Mouse (Mus musculus) fat pad, adult 2 months (tissue): ENCODE measurements around the gene Fstl1.

Experiments used
- DNase-seq: peaks from one replicate; pipeline ENCODE4 v3.0.0-alpha.2; 2011; ENCODE audit warnings: low read depth, low spot score; ENCODE audit errors: extremely low read depth

Fstl1 gene

GRCm38 (mm10) chr16:37776860-37777651 lies at the start of gene Fstl1:
Fstl1 (plus strand) TSS chr16:37776873.
- DNase-seq = no peak

- DNase-seq = peak; percentile 28
These were observed 48.0 kb upstream of the Fstl1 start for GRCm38 (mm10) chr16:37728674-37729073.

- DNase-seq = no peak
These were observed 47.1 kb upstream of the Fstl1 start for GRCm38 (mm10) chr16:37729381-37730150.

- no peak for DNase-seq
These were observed 46.3 kb upstream of the Fstl1 start for GRCm38 (mm10) chr16:37730293-37730835.

GRCm38 (mm10) chr16:37731431-37731830 lies 45.2 kb upstream of the Fstl1 start:
- DNase-seq = no peak

GRCm38 (mm10) chr16:37732023-37732761 lies 44.5 kb upstream of the Fstl1 start:
- DNase-seq = no peak

GRCm38 (mm10) chr16:37740076-37740475 lies 36.6 kb upstream of the Fstl1 start:
- DNase-seq = no peak

GRCm38 (mm10) chr16:37742266-37742665 lies 34.4 kb upstream of the Fstl1 start:
- DNase-seq = no peak

GRCm38 (mm10) chr16:37752876-37753275 lies 23.8 kb upstream of the Fstl1 start:
- DNase-seq = no peak

- DNase-seq = no peak
These were observed 22.9 kb upstream of the Fstl1 start for GRCm38 (mm10) chr16:37753809-37754208.

GRCm38 (mm10) chr16:37754483-37754882 lies 22.2 kb upstream of the Fstl1 start:
- DNase-seq = no peak

- no peak for DNase-seq
These were observed 19.4 kb upstream of the Fstl1 start for GRCm38 (mm10) chr16:37757223-37757622.

GRCm38 (mm10) chr16:37763797-37764196 lies 12.9 kb upstream of the Fstl1 start:
- no peak for DNase-seq

GRCm38 (mm10) chr16:37776166-37776859 lies 360 bp upstream of the Fstl1 start:
- DNase-seq = no peak

GRCm38 (mm10) chr16:37777796-37778475 lies 1.3 kb downstream of the Fstl1 start:
- no peak for DNase-seq

- DNase-seq = no peak
These were observed 1.9 kb downstream of the Fstl1 start for GRCm38 (mm10) chr16:37778529-37778928.

- DNase-seq = no peak
These were observed 3.1 kb downstream of the Fstl1 start for GRCm38 (mm10) chr16:37779651-37780280.

GRCm38 (mm10) chr16:37780386-37780785 lies 3.7 kb downstream of the Fstl1 start:
- DNase-seq = no peak

GRCm38 (mm10) chr16:37780911-37781310 lies 4.2 kb downstream of the Fstl1 start:
- DNase-seq = no peak

- DNase-seq = no peak
These were observed 7.9 kb downstream of the Fstl1 start for GRCm38 (mm10) chr16:37784526-37784925.
